ENCODE assay signal across 19 mouse cellular contexts in genomic region chr4:33198117-33198516, GRCm38 (mm10). TPM values are rescaled to one million over a fixed set of nuclear protein-coding genes. Genes with fewer than 3 reads are reported as not detected.
"Had no signal": no experiment of that assay in that cellular context is flagged by ENCODE, and none has a peak within 500 bp of the region (broad histone marks: within the 10 kb centered on the region; RNA-seq: fewer than 3 reads in every experiment).

No protein-coding gene starts in this region.

- H3K4me2 ChIP-seq: limb, embryonic 12.5 days; liver, embryonic 13.5 days; lung, embryonic 15.5 days; midbrain, embryonic 13.5 days; neural tube, embryonic 12.5 days; stomach, embryonic 15.5 days had no signal

- H3K36me3 ChIP-seq: limb, embryonic 12.5 days; liver, embryonic 13.5 days; lung, embryonic 15.5 days; midbrain, embryonic 13.5 days; neural tube, embryonic 12.5 days; stomach, embryonic 15.5 days had no signal

- H3K4me1 ChIP-seq: limb, embryonic 12.5 days; liver, embryonic 13.5 days; lung, embryonic 15.5 days; megakaryocyte, embryonic 14.5 days; neural tube, embryonic 12.5 days; stomach, embryonic 15.5 days had no signal

- H3K9me3 ChIP-seq: limb, embryonic 12.5 days; liver, embryonic 13.5 days; lung, embryonic 15.5 days; neural tube, embryonic 12.5 days; stomach, embryonic 15.5 days had no signal

- DNase-seq: kidney, postnatal 36 days; layer of hippocampus, adult 9-11 months; liver; liver, embryonic 13.5 days; liver, postnatal 0 days; lung, postnatal 14 days; right cerebral cortex, postnatal 14 days; thymus, adult 2 months; thymus, postnatal 25 days had no signal

- H3K4me3 ChIP-seq: limb, embryonic 12.5 days; liver, embryonic 13.5 days; lung, embryonic 15.5 days; megakaryocyte, embryonic 14.5 days; midbrain, embryonic 13.5 days; neural tube, embryonic 12.5 days; stomach, embryonic 15.5 days had no signal

- H3K27me3 ChIP-seq: limb, embryonic 12.5 days; liver, embryonic 13.5 days; lung, embryonic 15.5 days; midbrain, embryonic 13.5 days; neural tube, embryonic 12.5 days; stomach, embryonic 15.5 days had no signal

- H3K9ac ChIP-seq: limb, embryonic 12.5 days; liver, embryonic 13.5 days; liver, postnatal 0 days; lung, embryonic 15.5 days; midbrain, embryonic 13.5 days; neural tube, embryonic 12.5 days; stomach, embryonic 15.5 days had no signal

- ATAC-seq: liver, postnatal 0 days; midbrain, embryonic 13.5 days had no signal

- H3K27ac ChIP-seq: kidney, postnatal 0 days; limb, embryonic 12.5 days; liver, embryonic 13.5 days; lung, embryonic 15.5 days; macrophage; midbrain, embryonic 13.5 days; neural tube, embryonic 12.5 days; stomach, embryonic 15.5 days had no signal

RNA-seq across cellular contexts. Expression of gene Pm20d2, which starts 8.6 kb away (rescaled TPM):
- total RNA-seq: monocyte, adult 5-6 weeks; neutrophil, adult 5-6 weeks had no signal
- polyA plus RNA-seq: macrophage had no signal

RNA-seq across cellular contexts. Expression of gene Srsf12, which starts 10.7 kb away (rescaled TPM):
- total RNA-seq: monocyte, adult 5-6 weeks; neutrophil, adult 5-6 weeks had no signal
- polyA plus RNA-seq: macrophage had no signal
